Mouse (Mus musculus) kidney, adult 2 months (tissue): ENCODE measurements around the gene Crk. TPM values are rescaled to one million over a fixed set of nuclear protein-coding genes. Genes with fewer than 3 reads are reported as not detected.

Source experiments
- DNase-seq: peaks from one replicate; pipeline ENCODE4 v3.0.0; 2021
- H3K27ac ChIP-seq: fragments of 200-500 bp; 2 replicates; pipeline ENCODE4 v1.5.1; 2012; ENCODE audit warnings: low read depth, low read length, control low read depth, inconsistent platforms; ENCODE audit not compliant: insufficient read depth
- H3K27me3 ChIP-seq: fragments of 200-500 bp; replicated peaks from 2 replicates; pipeline ENCODE4 v1.6.1; 2012; ENCODE audit warnings: mild to moderate bottlenecking, moderate library complexity, low read length, inconsistent platforms; ENCODE audit not compliant: control insufficient read depth, insufficient read depth
- H3K36me3 ChIP-seq: fragments of 200-500 bp; 2 replicates; pipeline ENCODE4 v1.6.1; 2012; ENCODE audit warnings: mild to moderate bottlenecking, moderate library complexity, low read length, inconsistent platforms; ENCODE audit not compliant: control insufficient read depth, insufficient read depth
- H3K4me1 ChIP-seq: fragments of 200-500 bp; 2 replicates; pipeline ENCODE4 v1.6.1; 2011; ENCODE audit warnings: low read length; ENCODE audit not compliant: control insufficient read depth, insufficient read depth
- H3K4me3 ChIP-seq: fragments of 200-500 bp; 2 replicates; pipeline ENCODE4 v1.5.1; 2011; ENCODE audit warnings: mild to moderate bottlenecking, low read depth, low read length, control low read depth; ENCODE audit not compliant: insufficient read depth
- CTCF ChIP-seq: fragments of 200-500 bp; conservative IDR thresholded peaks from 2 replicates; pipeline ENCODE4 v1.5.1; 2011; ENCODE audit warnings: low read depth, mild to moderate bottlenecking, control low read depth, low read length, moderate library complexity, mixed read lengths; ENCODE audit not compliant: insufficient read depth, insufficient read length
- POLR2A ChIP-seq: fragments of 200-500 bp; IDR thresholded peaks from one replicate; pipeline ENCODE4 v1.6.1; 2011; ENCODE audit warnings: low read depth, low read length, control low read depth
- WGBS: fragments of 180-500 bp; shearing (Covaris S2); methylation state at CpG from one replicate; pipeline ENCODE4 v1.1.7; 2018; 5-methylcytosine and 5-hydroxymethylcytosine counted together
- polyA plus RNA-seq: library from polyadenylated mRNA; depleted of rRNA; stranded (reverse); fragments of >200 nt; gene quantifications from 2 replicates; pipeline ENCODE4 v1.2.3, GENCODE M21; 2012

Gene Crk
- polyA plus RNA-seq, 1 experiment = 48.4 TPM

- TF ChIP-seq POLR2A (peak; percentile 16), CTCF (no peak)
- Histone ChIP-seq H3K4me3 (peak overlapping the region; percentile 90), H3K36me3 (no peaks in the 10 kb centered on the region), H3K27ac (peak overlapping the region; percentile 98), H3K27me3 (no peaks in the 10 kb centered on the region), H3K4me1 (peaks cover 33% of the 10 kb centered on the region)
- under 1% methylated on average over 54 of the region's 54 CpGs for WGBS
- DNase-seq = peak; percentile 91
Measured at GRCm38 (mm10) chr11:75651426-75652221, 27.4 kb upstream of the Crk start.

DNA sequence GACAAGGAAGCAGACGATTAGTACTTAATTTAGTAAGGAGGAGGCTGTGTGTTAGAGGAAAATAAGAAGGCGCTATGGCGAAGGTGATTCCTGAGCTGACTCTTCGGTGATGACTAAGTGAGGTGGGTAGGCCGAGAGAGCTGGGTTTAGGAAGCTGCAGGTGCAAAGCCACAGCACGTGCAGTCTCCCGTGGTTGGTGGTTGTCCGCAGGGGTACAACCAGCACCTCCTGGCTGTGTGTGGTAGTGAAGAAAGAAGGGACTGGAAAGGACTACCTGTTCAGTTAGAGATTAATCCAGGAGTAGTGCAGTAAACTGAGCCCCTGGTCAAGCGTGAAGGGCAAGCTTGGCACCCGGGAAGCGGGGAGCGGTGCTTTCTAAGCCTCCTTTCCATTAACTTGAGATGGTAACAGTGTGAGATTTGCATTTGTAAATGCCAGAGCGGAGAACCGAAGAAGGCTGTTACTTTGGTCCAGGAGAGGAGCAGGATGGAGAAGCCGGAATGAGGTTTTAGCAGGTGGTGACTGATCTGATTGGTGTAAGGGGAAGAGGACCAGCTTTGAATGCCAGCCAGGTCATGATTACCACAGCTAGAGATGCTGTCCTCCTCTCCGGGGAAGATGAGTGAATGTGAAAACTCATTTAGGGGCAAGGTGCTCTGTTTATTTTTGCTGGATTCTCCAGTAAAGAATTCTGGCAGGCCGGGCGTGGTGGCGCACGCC is 26.7 kb upstream of the Crk start:
- Histone ChIP-seq H3K4me1 (peaks cover 39% of the 10 kb centered on the region), H3K4me3 (peak overlapping the region; percentile 90), H3K36me3 (no peaks in the 10 kb centered on the region), H3K27ac (peak overlapping the region; percentile 98), H3K27me3 (no peaks in the 10 kb centered on the region)
- peak; percentile 94 for DNase-seq
- no peak; the same call in 1 of the 2 replicates for TF ChIP-seq CTCF
- TF ChIP-seq POLR2A = no peak
- 11% methylated on average over 20 of the region's 20 CpGs for WGBS

GRCm38 (mm10) chr11:75652942-75653684 is 25.9 kb upstream of the Crk start:
- H3K4me1 ChIP-seq = peaks cover 39% of the 10 kb centered on the region
- peak overlapping the region; percentile 98 for H3K27ac ChIP-seq
- H3K36me3 ChIP-seq = no peaks in the 10 kb centered on the region
- 19% methylated on average over 14 of the region's 14 CpGs for WGBS
- peak; percentile 79 for DNase-seq
- H3K27me3 ChIP-seq = no peaks in the 10 kb centered on the region
- peak overlapping the region; percentile 56 for H3K4me3 ChIP-seq
- TF ChIP-seq CTCF (peak; percentile 30; the same call in 1 of the 2 replicates), POLR2A (no peak)

DNA sequence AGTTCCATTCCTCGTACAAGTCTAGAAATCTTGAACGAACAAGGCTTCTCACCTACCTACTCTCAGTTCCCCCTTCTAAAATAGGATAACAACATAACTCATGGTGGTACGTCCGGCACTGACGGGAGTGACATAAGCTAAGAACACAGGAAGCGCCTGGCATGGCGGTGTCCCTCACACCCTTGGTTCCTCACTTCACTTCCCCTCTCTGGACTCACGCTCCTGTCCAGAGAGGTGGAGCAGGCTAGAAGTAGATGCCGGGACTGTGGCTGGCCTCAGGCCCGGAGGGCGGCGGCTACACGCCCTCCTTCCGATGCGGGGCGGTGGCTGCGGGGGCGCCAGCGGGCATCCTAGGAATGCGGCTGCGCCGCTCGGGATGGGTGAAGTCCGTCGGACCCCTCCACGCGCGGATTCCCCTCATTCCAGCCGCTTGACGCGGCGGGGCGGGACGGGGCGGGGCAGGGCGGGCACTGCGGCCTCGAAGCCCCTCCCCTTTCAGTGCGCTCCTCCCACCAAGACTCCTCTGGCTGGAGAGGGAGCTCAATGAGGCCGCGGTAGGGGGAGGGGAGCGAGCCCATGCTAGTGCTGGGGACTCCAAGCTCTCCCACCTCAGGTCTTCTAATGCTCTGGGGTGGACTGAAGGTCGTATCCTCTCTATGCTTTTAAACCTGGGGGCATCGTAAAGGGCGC is 25.1 kb upstream of the Crk start:
- peak; percentile 96 for DNase-seq
- Histone ChIP-seq H3K27ac (peak overlapping the region; percentile 98), H3K36me3 (no peaks in the 10 kb centered on the region), H3K4me1 (peaks cover 36% of the 10 kb centered on the region), H3K27me3 (no peaks in the 10 kb centered on the region), H3K4me3 (peak overlapping the region; percentile 56)
- 2% methylated on average over 39 of the region's 45 CpGs for WGBS
- TF ChIP-seq CTCF = no peak
- peak; percentile 50 for TF ChIP-seq POLR2A

DNA sequence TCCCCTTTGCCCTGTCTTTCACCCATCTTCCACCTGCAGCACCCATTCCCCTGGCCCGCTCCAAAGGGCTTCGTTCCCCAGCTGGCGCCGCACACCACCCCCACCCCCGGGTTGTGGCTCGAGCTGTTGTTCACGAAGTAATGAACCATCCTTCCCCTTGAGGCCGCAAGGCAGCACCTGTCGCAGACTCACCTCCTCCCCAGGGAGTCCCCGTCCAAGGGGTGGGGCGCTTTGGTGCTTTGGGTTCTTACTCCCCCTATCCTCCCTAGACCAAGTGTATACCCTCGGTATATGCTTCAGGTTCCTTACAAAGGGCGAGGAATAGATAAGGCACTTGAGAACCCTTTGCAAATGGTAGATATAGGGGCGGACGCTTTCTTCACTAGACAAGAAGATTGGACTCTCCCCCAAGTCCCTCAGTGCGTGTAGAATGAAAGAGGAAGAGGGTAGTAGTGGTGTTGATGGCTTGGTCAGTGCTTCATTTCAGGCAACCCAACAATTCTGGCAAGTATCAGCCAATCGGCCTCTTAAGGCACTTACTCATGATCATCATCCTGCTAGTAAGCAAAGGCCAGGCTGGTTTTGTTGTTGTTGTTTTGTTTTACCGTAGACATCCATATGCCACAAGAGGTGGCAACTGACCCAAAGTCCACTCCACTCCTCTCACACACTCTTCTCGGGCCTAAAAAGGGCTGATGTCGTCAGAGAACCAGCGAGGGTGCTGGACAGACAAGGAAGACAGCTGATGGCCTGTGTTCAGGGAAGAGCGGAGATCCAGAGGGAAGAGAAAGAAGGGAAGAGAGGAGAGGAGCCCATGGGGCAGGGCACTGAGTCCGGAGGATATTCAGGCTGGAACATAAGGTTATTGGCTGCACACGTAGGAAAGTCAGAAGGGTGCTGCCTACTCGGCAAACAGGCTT is 24.3 kb upstream of the Crk start:
- TF ChIP-seq POLR2A (no peak), CTCF (no peak)
- peak; percentile 24 for DNase-seq
- peak overlapping the region; percentile 84 for H3K27ac ChIP-seq
- no peaks in the 10 kb centered on the region for H3K27me3 ChIP-seq
- H3K36me3 ChIP-seq = no peaks in the 10 kb centered on the region
- peaks cover 36% of the 10 kb centered on the region for H3K4me1 ChIP-seq
- peak overlapping the region; percentile 78 for H3K4me3 ChIP-seq
- 48% methylated on average over 25 of the region's 25 CpGs for WGBS
